Mouse (Mus musculus) megakaryocyte progenitor cell, adult 5-6 weeks (primary cell): ENCODE results near the gene 6820408C15Rik. TPM values are rescaled to one million over a fixed set of nuclear protein-coding genes. Genes with fewer than 3 reads are reported as not detected.

Source experiments
- ATAC-seq: replicated peaks from 2 replicates; pipeline ENCODE4 v1.8.0; 2016; ENCODE audit warnings: mild to moderate bottlenecking, moderate TSS enrichment, inconsistent platforms; ENCODE audit not compliant: poor library complexity
- total RNA-seq, 2 experiments: library from RNA; stranded (forward) in 1 of 2; stranded (reverse) in 1 of 2; fragments of 157-497, 149-512 nt in 1 of 2; fragments of 200-1000 nt in 1 of 2; gene quantifications; 2 replicates each; pipeline versions ENCODE4 v1.2.3 to v1.2.4; 2015 to 2017

Gene 6820408C15Rik
- total RNA-seq, 2 experiments from 2014 or later = 0.29 TPM; not detected in 1

- ATAC-seq = no peak
These were observed 43.9 kb downstream of the 6820408C15Rik start for GRCm38 (mm10) chr2:152459241-152459640.

- no peak for ATAC-seq
These were observed 49.3 kb downstream of the 6820408C15Rik start, which contains the start of gene Defb23 for GRCm38 (mm10) chr2:152464570-152465150. TSS of gene Defb23 (minus strand) at chr2:152464620.

- ATAC-seq = peak; percentile 70
These were observed 55.6 kb downstream of the 6820408C15Rik start for GRCm38 (mm10) chr2:152470973-152471372.

- ATAC-seq = no peak
These were observed 57.0 kb downstream of the 6820408C15Rik start for GRCm38 (mm10) chr2:152472434-152472833.

GRCm38 (mm10) chr2:152476763-152477162, 61.4 kb downstream of the 6820408C15Rik start, which contains the start of gene Defb20:
TSS of gene Defb20 (plus strand) at chr2:152477063.
- ATAC-seq = no peak

GRCm38 (mm10) chr2:152480881-152481280, 65.5 kb downstream of the 6820408C15Rik start:
- ATAC-seq = 0 out of 2 replicates have a peak, but pooled peaks have one; percentile 23

- no peak for ATAC-seq
These were observed 66.3 kb downstream of the 6820408C15Rik start for GRCm38 (mm10) chr2:152481726-152482125.

GRCm38 (mm10) chr2:152487024-152487423, 71.6 kb downstream of the 6820408C15Rik start:
- ATAC-seq = no peak

GRCm38 (mm10) chr2:152490038-152490437, 74.7 kb downstream of the 6820408C15Rik start, which contains the start of gene Defb22:
TSS of gene Defb22 (minus strand) at chr2:152490138.
- ATAC-seq = no peak

- no peak for ATAC-seq
These were observed 77.8 kb downstream of the 6820408C15Rik start for GRCm38 (mm10) chr2:152493151-152493550.

Other genes starting within 250 kb of the 6820408C15Rik start
- gene Csnk2a1, start 188.7 kb upstream of the 6820408C15Rik start, total RNA-seq (2015) = 55.9 and 68.2 TPM in 2 replicates
- gene Csnk2a1, start 188.7 kb upstream of the 6820408C15Rik start, total RNA-seq (2017) = 111 and 125 TPM in 2 replicates
- 18.4 and 19.7 TPM in 2 replicates for gene Tbc1d20, start 121.8 kb upstream of the 6820408C15Rik start, total RNA-seq (2015)
- gene Tbc1d20, start 121.8 kb upstream of the 6820408C15Rik start, total RNA-seq (2017) = 17.2 and 19.1 TPM in 2 replicates
- gene Rbck1, start 82.9 kb upstream of the 6820408C15Rik start, total RNA-seq (2015) = 50.3 and 75.6 TPM in 2 replicates
- gene Rbck1, start 82.9 kb upstream of the 6820408C15Rik start, total RNA-seq (2017) = 66.8 and 67.2 TPM in 2 replicates
- not detected in 2 replicates for gene Trib3, start 71.6 kb upstream of the 6820408C15Rik start, total RNA-seq (2015)
- gene Trib3, start 71.6 kb upstream of the 6820408C15Rik start, total RNA-seq (2017) = not detected in 2 replicates
- gene Nrsn2, start 38.9 kb upstream of the 6820408C15Rik start, total RNA-seq (2015) = not detected in 2 replicates
- gene Nrsn2, start 38.9 kb upstream of the 6820408C15Rik start, total RNA-seq (2017) = not detected in 2 replicates
- 6.8 and 9.0 TPM in 2 replicates for gene Sox12, start 17.5 kb upstream of the 6820408C15Rik start, total RNA-seq (2015)
- 1.9 and 2.2 TPM in 2 replicates for gene Sox12, start 17.5 kb upstream of the 6820408C15Rik start, total RNA-seq (2017)
- 5.3 and 5.7 TPM in 2 replicates for gene Zcchc3, start 560 bp upstream of the 6820408C15Rik start, total RNA-seq (2015)
- 2.8 and 4.1 TPM in 2 replicates for gene Zcchc3, start 560 bp upstream of the 6820408C15Rik start, total RNA-seq (2017)
- not detected in 2 replicates for gene Defb23, start 49.0 kb downstream of the 6820408C15Rik start, total RNA-seq (2015)
- gene Defb23, start 49.0 kb downstream of the 6820408C15Rik start, total RNA-seq (2017) = not detected in 2 replicates
- not detected in 2 replicates for gene Defb20, start 61.5 kb downstream of the 6820408C15Rik start, total RNA-seq (2015)
- not detected in 2 replicates for gene Defb20, start 61.5 kb downstream of the 6820408C15Rik start, total RNA-seq (2017)
- not detected in 2 replicates for gene Defb22, start 74.6 kb downstream of the 6820408C15Rik start, total RNA-seq (2015)
- gene Defb22, start 74.6 kb downstream of the 6820408C15Rik start, total RNA-seq (2017) = not detected in 2 replicates
- not detected in 2 replicates for gene Defb26, start 96.1 kb downstream of the 6820408C15Rik start, total RNA-seq (2015)
- not detected in 2 replicates for gene Defb26, start 96.1 kb downstream of the 6820408C15Rik start, total RNA-seq (2017)
- gene Defb28, start 102.7 kb downstream of the 6820408C15Rik start, total RNA-seq (2015) = not detected in 2 replicates
- not detected in 2 replicates for gene Defb28, start 102.7 kb downstream of the 6820408C15Rik start, total RNA-seq (2017)
- not detected in 2 replicates for gene Defb29, start 124.5 kb downstream of the 6820408C15Rik start, total RNA-seq (2015)
- not detected in 2 replicates for gene Defb29, start 124.5 kb downstream of the 6820408C15Rik start, total RNA-seq (2017)
- not detected in 2 replicates for gene Gm17416, start 153.8 kb downstream of the 6820408C15Rik start, total RNA-seq (2015)
- gene Gm17416, start 153.8 kb downstream of the 6820408C15Rik start, total RNA-seq (2017) = not detected in 2 replicates
- gene Defb21, start 157.2 kb downstream of the 6820408C15Rik start, total RNA-seq (2015) = not detected in 2 replicates
- not detected in 2 replicates for gene Defb21, start 157.2 kb downstream of the 6820408C15Rik start, total RNA-seq (2017)
- not detected in 2 replicates for gene Defb19, start 164.7 kb downstream of the 6820408C15Rik start, total RNA-seq (2015)
- gene Defb19, start 164.7 kb downstream of the 6820408C15Rik start, total RNA-seq (2017) = not detected in 2 replicates
- gene Defb45, start 183.8 kb downstream of the 6820408C15Rik start, total RNA-seq (2015) = not detected in 2 replicates
- gene Defb45, start 183.8 kb downstream of the 6820408C15Rik start, total RNA-seq (2017) = not detected in 2 replicates
- gene Defb36, start 188.7 kb downstream of the 6820408C15Rik start, total RNA-seq (2015) = not detected in 2 replicates
- gene Defb36, start 188.7 kb downstream of the 6820408C15Rik start, total RNA-seq (2017) = not detected in 2 replicates
- gene Defb25, start 207.5 kb downstream of the 6820408C15Rik start, total RNA-seq (2015) = not detected in 2 replicates
- gene Defb25, start 207.5 kb downstream of the 6820408C15Rik start, total RNA-seq (2017) = not detected in 2 replicates
- 1.2 TPM in 1 of 2 replicates, not detected in the other for gene Rem1, start 211.4 kb downstream of the 6820408C15Rik start, total RNA-seq (2015)
- gene Rem1, start 211.4 kb downstream of the 6820408C15Rik start, total RNA-seq (2017) = 0.10 and 0.87 TPM in 2 replicates